Comparison of ENCODE assay signal across 32 mouse cellular contexts in the genomic region with DNA sequence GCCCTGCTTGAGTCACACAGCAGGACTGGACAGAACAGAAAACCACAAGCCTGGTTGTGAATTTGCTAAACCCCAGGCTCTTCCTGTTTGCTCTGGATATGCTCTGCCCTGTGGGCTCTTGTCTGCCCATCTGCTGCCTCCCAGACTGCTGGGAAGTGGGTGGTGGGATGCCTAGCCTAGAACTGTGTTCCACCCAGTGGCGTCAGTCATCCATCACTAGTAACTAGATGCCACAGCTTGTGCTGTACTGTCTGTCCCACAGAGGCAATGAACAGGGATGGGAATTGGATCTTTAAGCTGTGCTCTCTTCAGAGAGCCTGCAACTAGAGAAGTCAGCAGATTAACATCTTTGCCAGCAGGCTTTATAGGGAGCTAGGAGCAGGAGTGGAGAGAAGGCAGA. TPM values are rescaled to one million over a fixed set of nuclear protein-coding genes. Genes with fewer than 3 reads are reported as not detected.
"Had no signal": no experiment of that assay in that cellular context is flagged by ENCODE, and none has a peak within 500 bp of the region (broad histone marks: within the 10 kb centered on the region; RNA-seq: fewer than 3 reads in every experiment).

No protein-coding gene starts in this region.

- DNase-seq: left cerebral cortex, postnatal 4 days; liver; liver, embryonic 13.5 days; liver, postnatal 0 days; lung, adult 18-20 months; lung, adult 2 months; lung, embryonic 14.5 days; lung, postnatal 10 days; lung, postnatal 14 days; lung, postnatal 36 days; lung, postnatal 4 days; midbrain, embryonic 14.5 days had no signal

- H3K36me3 ChIP-seq: limb, embryonic 10.5 days; limb, embryonic 12.5 days; limb, embryonic 13.5 days; limb, embryonic 15.5 days; liver, embryonic 12.5 days; liver, embryonic 13.5 days; liver, embryonic 15.5 days; lung, embryonic 15.5 days; midbrain, embryonic 10.5 days; midbrain, embryonic 12.5 days; midbrain, embryonic 13.5 days; midbrain, embryonic 15.5 days; neural tube, embryonic 12.5 days had no signal

- H3K4me1 ChIP-seq: limb, embryonic 12.5 days; limb, embryonic 13.5 days; limb, embryonic 15.5 days; liver, embryonic 12.5 days; liver, embryonic 13.5 days; liver, embryonic 15.5 days; lung, embryonic 15.5 days; megakaryocyte, embryonic 14.5 days; midbrain, embryonic 12.5 days; midbrain, embryonic 13.5 days; midbrain, embryonic 15.5 days had no signal

- H3K27ac ChIP-seq: limb, embryonic 10.5 days; limb, embryonic 12.5 days; limb, embryonic 13.5 days; limb, embryonic 15.5 days; liver, embryonic 12.5 days; liver, embryonic 13.5 days; liver, embryonic 14.5 days; liver, embryonic 15.5 days; lung, embryonic 15.5 days; macrophage; midbrain, embryonic 10.5 days; midbrain, embryonic 12.5 days; midbrain, embryonic 13.5 days; midbrain, embryonic 15.5 days; neural tube, embryonic 12.5 days had no signal

- H3K4me3 ChIP-seq: limb, embryonic 10.5 days; limb, embryonic 12.5 days; limb, embryonic 13.5 days; limb, embryonic 15.5 days; liver, embryonic 12.5 days; liver, embryonic 13.5 days; liver, embryonic 15.5 days; lung, embryonic 15.5 days; megakaryocyte, embryonic 14.5 days; midbrain, embryonic 10.5 days; midbrain, embryonic 12.5 days; midbrain, embryonic 13.5 days; midbrain, embryonic 15.5 days; myocyte; neural tube, embryonic 12.5 days had no signal

- H3K27me3 ChIP-seq: limb, embryonic 13.5 days; limb, embryonic 15.5 days; liver, embryonic 12.5 days; liver, embryonic 13.5 days; liver, embryonic 15.5 days; lung, embryonic 15.5 days; midbrain, embryonic 13.5 days; midbrain, embryonic 15.5 days; neural tube, embryonic 12.5 days had no signal

RNA-seq across cellular contexts. Expression of gene Tmem132e, which starts 23.8 kb away (rescaled TPM):
- total RNA-seq: megakaryocyte progenitor cell, adult 5-6 weeks; megakaryocyte, adult 5-6 weeks; monocyte, adult 5-6 weeks had no signal
- polyA plus RNA-seq: lung, postnatal 0 days; macrophage; myocyte had no signal
